Mouse (Mus musculus): Measurements from ENCODE around the gene Saa1.
"Not testable (repeated sequence)": the region's sequence is repeated elsewhere in the genome, so short reads cannot be mapped to it uniquely, and the experiment has no call there.

The Saa1 gene

GRCm38 (mm10) chr7:46742880-46743279 is at the start of gene Saa1:
Gene Saa1 (minus strand): TSS chr7:46742980.
- DNase-seq, result not testable (repeated sequence)

GRCm38 (mm10) chr7:46789177-46789849 is 46.5 kb upstream of the Saa1 start:
- no peak for DNase-seq

GRCm38 (mm10) chr7:46770706-46771105 is 27.9 kb upstream of the Saa1 start:
- DNase-seq, result peak; percentile 80 to 81

GRCm38 (mm10) chr7:46768451-46768850 is 25.7 kb upstream of the Saa1 start:
- DNase-seq, result no peak

GRCm38 (mm10) chr7:46767371-46767770 is 24.6 kb upstream of the Saa1 start:
- no peak for DNase-seq

- DNase-seq, result no peak
Observed at GRCm38 (mm10) chr7:46764672-46765071, 21.9 kb upstream of the Saa1 start.

GRCm38 (mm10) chr7:46762601-46763000 is 19.8 kb upstream of the Saa1 start:
- no peak for DNase-seq

GRCm38 (mm10) chr7:46761049-46761795 is 18.4 kb upstream of the Saa1 start:
- DNase-seq, result no peak

- DNase-seq, result no peak
Observed at GRCm38 (mm10) chr7:46751490-46751889, 8.7 kb upstream of the Saa1 start, which contains the start of gene Saa2. Gene Saa2 (plus strand): TSS chr7:46751790.

GRCm38 (mm10) chr7:46748459-46748858 is 5.7 kb upstream of the Saa1 start:
- no peak for DNase-seq

- DNase-seq, result no peak
Observed at GRCm38 (mm10) chr7:46746381-46746780, 3.6 kb upstream of the Saa1 start.

GRCm38 (mm10) chr7:46745816-46746215 is 3.0 kb upstream of the Saa1 start:
- no peak for DNase-seq

GRCm38 (mm10) chr7:46740041-46740440 is 2.7 kb downstream of the Saa1 start:
- DNase-seq, result not testable (repeated sequence)

GRCm38 (mm10) chr7:46738561-46739460 is 4.0 kb downstream of the Saa1 start:
- DNase-seq, result no peak

- no peak for DNase-seq
Observed at GRCm38 (mm10) chr7:46734983-46735382, 7.8 kb downstream of the Saa1 start.

- DNase-seq, result no peak
Observed at GRCm38 (mm10) chr7:46732458-46732857, 10.3 kb downstream of the Saa1 start, which contains the start of gene Saa4. Gene Saa4 (minus strand): TSS chr7:46732603.

GRCm38 (mm10) chr7:46727584-46727983 is 15.2 kb downstream of the Saa1 start:
- DNase-seq, result no peak

GRCm38 (mm10) chr7:46724396-46724795 is 18.4 kb downstream of the Saa1 start:
- DNase-seq, result no peak

GRCm38 (mm10) chr7:46723849-46724248 is 18.9 kb downstream of the Saa1 start:
- DNase-seq, result no peak

GRCm38 (mm10) chr7:46723354-46723753 is 19.4 kb downstream of the Saa1 start:
- DNase-seq, result no peak

GRCm38 (mm10) chr7:46720460-46720859 is 22.3 kb downstream of the Saa1 start:
- DNase-seq, result peak; percentile 55 to 70

GRCm38 (mm10) chr7:46719526-46719925 is 23.3 kb downstream of the Saa1 start:
- DNase-seq, result peak in 1 of 2 experiments; percentile 57

Measured in cerebellum, postnatal 14 days (tissue).